In the genomic region with DNA sequence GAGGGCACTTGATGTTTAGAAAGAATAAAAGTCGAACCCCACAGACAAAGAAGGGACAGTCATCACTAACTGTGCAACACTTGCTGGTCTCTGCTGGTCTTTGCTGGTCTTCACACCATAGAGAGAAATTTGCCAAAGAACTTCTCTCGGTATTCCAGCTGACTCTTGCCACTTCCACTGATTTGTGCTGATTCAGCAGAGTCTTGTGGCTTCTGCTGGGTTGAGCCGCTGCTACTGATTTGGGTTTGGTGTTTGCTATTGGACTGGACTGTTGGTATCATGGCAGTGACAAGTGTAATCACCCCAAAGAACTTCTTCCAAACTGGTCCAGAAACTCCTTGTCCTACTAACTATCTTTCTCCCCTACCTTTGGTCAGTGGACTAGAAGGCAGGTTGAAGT, we compare ENCODE assay signal across 20 mouse cellular contexts.
A peak's percentile ranks its signal among the peaks of the same experiment; 100 is the strongest.
DNase-seq lines count a peak whose midpoint lies in the region; ATAC-seq and TF ChIP-seq lines count a peak whose summit lies in the region.
"Had no signal": no experiment of that assay in that cellular context is flagged by ENCODE, and none has a peak within 500 bp of the region (broad histone marks: within the 10 kb centered on the region; RNA-seq: fewer than 3 reads in every experiment).

No protein-coding gene starts in this region.

- H3K27ac ChIP-seq in CH12.LX (ENCODE audit: insufficient read depth, low read depth) (no peak overlapping the region), ES-E14 (ENCODE audit: insufficient read depth, low read depth, low read length, poor library complexity, severe bottlenecking) (no peak overlapping the region)
- H3K27ac ChIP-seq in midbrain, postnatal 0 days (ENCODE audit: low read depth, low read length), result no peak overlapping the region

- H3K9me3 ChIP-seq in CH12.LX (replicated peaks; ENCODE audit: low read length) (peaks cover 2% of the 10 kb centered on the region), ES-E14 (ENCODE audit: control insufficient read depth, insufficient read depth, low read depth, low read length) (no peaks in the 10 kb centered on the region)
- no peaks in the 10 kb centered on the region for H3K9me3 ChIP-seq in midbrain, postnatal 0 days (ENCODE audit: low read length)

- no peak for TF ChIP-seq CTCF in CH12.LX (conservative IDR thresholded peaks at IDR 0.05 in 1 of 2, IDR thresholded peaks at IDR 0.05 in 1 of 2; ENCODE audit: low read depth in 2 of 2, low read length in 2 of 2)
- no peak for TF ChIP-seq CTCF in midbrain, postnatal 0 days (IDR thresholded peaks at IDR 0.05)

- peaks cover 0 to 28% of the 10 kb centered on the region in 2 experiments; a peak in 2 of 4 replicates for H3K4me1 ChIP-seq in CH12.LX (ENCODE audit: control insufficient read depth in 1 of 2, insufficient read depth in 2 of 2)
- H3K4me1 ChIP-seq in ES-E14 (ENCODE audit: control insufficient read depth in 2 of 2, insufficient read depth in 2 of 2, low read length in 2 of 2, poor library complexity in 1 of 2), result no peaks in the 10 kb centered on the region
- no peaks in the 10 kb centered on the region for H3K4me1 ChIP-seq in midbrain, postnatal 0 days (ENCODE audit: insufficient read depth, low read length)

- dilution Hi-C loops in CH12.LX (cut with MboI; ENCODE audit: extremely low pct_ligation_motif_present, extremely low pct_unique_long_range_greater_than_20kb, low sequenced_read_pairs), result no loop called here

- no peak overlapping the region for H3K4me2 ChIP-seq in CH12.LX (ENCODE audit: insufficient read depth, low read depth, poor library complexity, severe bottlenecking)
- H3K4me2 ChIP-seq in midbrain, postnatal 0 days (ENCODE audit: low read depth, low read length, poor library complexity, severe bottlenecking), result no peak overlapping the region

- DNase-seq in CH12.LX (ENCODE audit: extremely low read depth) (no peak), ES-E14 (ENCODE audit: low read depth, low spot score) (no peak)
- no peak for DNase-seq in midbrain, postnatal 0 days (ENCODE audit: low spot score)
- DNase-seq in testis, postnatal 10 days (ENCODE audit: low spot score), result no peak
- DNase-seq: adrenal gland, adult 2 months; adrenal gland, adult 8-10 months; adrenal gland, postnatal 10 days; adrenal gland, postnatal 14 days; adrenal gland, postnatal 25 days; adrenal gland, postnatal 36 days; B cell, adult 2 months; cerebellum, adult 11 months; cerebellum, adult 11-12 months; cerebellum, adult 18-20 months; cerebellum, adult 2 months; cerebellum, adult 8-10 months had no signal

- TF ChIP-seq EP300 in CH12.LX (IDR thresholded peaks at IDR 0.05; ENCODE audit: low read length), result no peak

- H3K4me3 ChIP-seq in CH12.LX (replicated peaks in 1 of 3; ENCODE audit: low read depth in 2 of 3, low read length in 2 of 3, poor library complexity in 1 of 3), result no peak overlapping the region
- H3K4me3 ChIP-seq in ES-E14 (ENCODE audit: insufficient read depth in 1 of 2, low read depth in 1 of 2, low read length in 2 of 2, poor library complexity in 1 of 2, severe bottlenecking in 1 of 2), result no peak overlapping the region
- no peak overlapping the region for H3K4me3 ChIP-seq in midbrain, postnatal 0 days (ENCODE audit: low read depth, low read length)

- H3K36me3 ChIP-seq in CH12.LX (replicated peaks in 1 of 2; ENCODE audit: control insufficient read depth in 1 of 2, insufficient read depth in 1 of 2, low read length in 1 of 2), result no peaks in the 10 kb centered on the region
- no peaks in the 10 kb centered on the region for H3K36me3 ChIP-seq in ES-E14 (ENCODE audit: control insufficient read depth, insufficient read depth, low read length, poor library complexity, severe bottlenecking)
- H3K36me3 ChIP-seq in midbrain, postnatal 0 days (ENCODE audit: insufficient read depth, low read length), result no peaks in the 10 kb centered on the region
- H3K36me3 ChIP-seq: G1E had no signal

- H3K79me2 ChIP-seq in CH12.LX (replicated peaks; ENCODE audit: control insufficient read depth, extremely low read depth, insufficient read depth, poor library complexity, severe bottlenecking), result no peaks in the 10 kb centered on the region

- H3K27me3 ChIP-seq in CH12.LX (replicated peaks), result no peaks in the 10 kb centered on the region
- H3K27me3 ChIP-seq in midbrain, postnatal 0 days (ENCODE audit: insufficient read depth, low read length), result no peaks in the 10 kb centered on the region
- H3K27me3 ChIP-seq: Patski had no signal

- in situ Hi-C loops in CH12.LX (cut with MboI; ENCODE audit: low pct_ligation_motif_present, low pct_unique_long_range_greater_than_20kb, low sequenced_read_pairs) (no loop called here), ES-E14 (cut with MboI; ENCODE audit: low sequenced_read_pairs in 2 of 2, unreplicated experiment in 2 of 2) (no loop called here)

- TF ChIP-seq RAD21 in CH12.LX (IDR thresholded peaks at IDR 0.05; ENCODE audit: low read depth, low read length), result no peak

- H3K9ac ChIP-seq in CH12.LX (ENCODE audit: insufficient read depth, low read depth) (no peak overlapping the region), ES-E14 (ENCODE audit: insufficient read depth, low read depth, low read length, poor library complexity, severe bottlenecking) (no peak overlapping the region)
- no peak overlapping the region for H3K9ac ChIP-seq in midbrain, postnatal 0 days (replicated peaks; ENCODE audit: low read length, poor library complexity, severe bottlenecking)

- no peak for ATAC-seq in midbrain, postnatal 0 days (ENCODE audit: low FRiP score)
- ATAC-seq: activated CD4-positive, CD25-positive, alpha-beta regulatory T cell, adult 4 months; CD4-positive, CD25-positive, alpha-beta regulatory T cell, adult 4 months; Patski had no signal

- no peak for TF ChIP-seq POLR2A in CH12.LX (IDR thresholded peaks at IDR 0.05; ENCODE audit: low read depth, low read length)

- 90% methylated on average over 3 of the region's 3 CpGs for WGBS in midbrain, postnatal 0 days

TF ChIP-seq in CH12.LX, 34 proteins besides CTCF, POLR2A, EP300 and RAD21:
- TF ChIP-seq PAX5 (IDR thresholded peaks at IDR 0.05; ENCODE audit: low read length) (no peak), MAFK (IDR thresholded peaks at IDR 0.05; ENCODE audit: insufficient replicate concordance, low read length) (peak; percentile 91)

TF ChIP-seq in ES-E14, 5 proteins besides CTCF, POLR2A, EP300 and RAD21:
- TF ChIP-seq MAFK (IDR thresholded peaks at IDR 0.05; ENCODE audit: insufficient read depth, low read depth, low read length), result peak; percentile 78
- no peak for TF ChIP-seq ZNF384 (IDR thresholded peaks at IDR 0.05; ENCODE audit: low read depth, low read length)
